Mouse (Mus musculus) megakaryocyte, embryonic 14.5 days (primary cell): ENCODE data around the gene Gls.

Experiments used
- FLI1 ChIP-seq: IDR thresholded peaks from 2 replicates; pipeline ENCODE4 v1.6.1; 2012; ENCODE audit warnings: low read length, inconsistent platforms, mixed read lengths
- GATA1 ChIP-seq: IDR thresholded peaks from 3 replicates; pipeline ENCODE4 v1.6.1; 2012; ENCODE audit warnings: mixed read lengths, low read length, inconsistent platforms, borderline replicate concordance

- TF ChIP-seq GATA1 = no peak
- no peak for TF ChIP-seq FLI1
Measured at GRCm38 (mm10) chr1:52127350-52127749, 105.7 kb downstream of the Gls start.
